Mouse (Mus musculus) thymus, adult 18-20 months (tissue): ENCODE measurements around the gene Tle1.

Source experiments
- DNase-seq, 2 experiments: peaks; one replicate each; pipeline ENCODE4 v3.0.0; 2022; ENCODE audit warnings: mixed read lengths in 2 of 2

The Tle1 gene

DNA sequence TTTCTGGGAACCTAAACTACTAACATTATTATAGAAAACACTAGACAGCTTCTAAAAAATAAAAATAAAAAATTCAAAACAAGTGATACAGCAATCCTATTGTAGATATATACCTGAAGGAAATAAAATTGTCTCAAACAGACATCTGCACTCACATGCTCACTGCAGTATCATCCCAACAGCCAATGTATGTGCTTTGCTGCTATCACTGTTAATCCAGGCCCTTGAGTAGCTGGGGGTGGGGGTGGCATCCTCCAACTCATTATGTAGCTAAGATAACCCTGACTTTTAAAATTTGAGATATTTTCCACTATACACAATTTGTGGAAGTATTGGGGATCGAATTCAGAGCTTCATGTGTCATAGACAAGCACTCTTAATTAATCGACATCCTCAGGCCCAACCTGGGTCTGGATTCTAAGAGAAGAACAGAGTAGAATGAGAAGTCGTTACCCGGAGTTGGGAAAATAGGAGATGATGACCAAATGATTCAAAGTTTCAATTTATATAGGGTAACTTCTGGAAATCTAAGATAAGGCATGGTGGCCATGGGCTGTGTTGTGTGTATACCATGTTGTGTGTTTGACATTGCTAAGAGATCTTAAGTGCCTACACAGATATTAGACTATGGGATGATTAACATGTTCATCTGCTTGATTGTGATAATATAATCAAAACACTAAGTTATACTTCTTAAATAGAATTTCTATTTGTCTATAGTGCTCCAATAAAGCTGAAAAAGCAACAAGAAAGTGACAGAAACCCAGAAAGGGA lies 38.1 kb downstream of the Tle1 start:
- DNase-seq, result no peak

DNA sequence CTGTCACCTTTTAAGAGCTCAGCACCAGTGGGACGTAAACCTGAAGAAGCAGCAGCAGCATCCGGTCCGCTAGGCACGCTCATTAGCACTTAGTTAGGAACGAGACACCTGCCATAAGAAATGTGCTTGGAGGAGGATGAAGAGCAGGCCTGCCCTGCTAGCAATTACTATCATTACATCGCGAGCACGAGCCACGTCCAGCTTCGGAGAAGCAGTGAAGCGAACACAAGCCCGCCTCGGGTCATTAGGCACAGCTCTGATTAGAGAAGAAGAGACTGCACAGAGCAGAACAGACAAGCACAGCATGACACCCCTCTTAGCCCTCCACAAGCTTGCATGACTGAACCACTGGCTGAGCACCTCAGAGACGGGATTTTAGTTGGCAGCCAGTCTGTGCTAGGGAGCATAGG lies 40.6 kb downstream of the Tle1 start:
- no peak for DNase-seq

DNA sequence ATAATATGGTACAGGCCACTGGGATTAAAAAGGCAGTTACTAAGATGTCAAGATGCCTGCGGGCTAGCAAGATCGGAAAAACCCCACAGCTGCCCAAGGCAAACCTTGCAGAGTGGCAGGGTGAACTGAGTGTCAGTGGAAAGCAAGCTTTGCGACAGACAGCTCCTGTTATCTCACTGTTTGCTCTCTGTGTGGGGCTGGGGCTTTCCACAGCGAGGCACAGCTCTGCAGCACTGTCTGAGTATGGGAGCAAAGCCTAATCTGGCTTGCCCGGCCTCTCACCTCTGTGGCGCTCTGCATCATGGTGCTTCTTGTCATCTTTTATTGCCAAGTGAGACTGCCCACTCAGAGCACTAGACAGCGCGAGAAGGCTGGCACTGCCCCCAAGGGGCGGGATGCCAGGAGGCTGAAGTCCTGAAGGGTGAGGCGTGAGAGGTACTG lies 42.8 kb downstream of the Tle1 start:
- DNase-seq, result no peak

DNA sequence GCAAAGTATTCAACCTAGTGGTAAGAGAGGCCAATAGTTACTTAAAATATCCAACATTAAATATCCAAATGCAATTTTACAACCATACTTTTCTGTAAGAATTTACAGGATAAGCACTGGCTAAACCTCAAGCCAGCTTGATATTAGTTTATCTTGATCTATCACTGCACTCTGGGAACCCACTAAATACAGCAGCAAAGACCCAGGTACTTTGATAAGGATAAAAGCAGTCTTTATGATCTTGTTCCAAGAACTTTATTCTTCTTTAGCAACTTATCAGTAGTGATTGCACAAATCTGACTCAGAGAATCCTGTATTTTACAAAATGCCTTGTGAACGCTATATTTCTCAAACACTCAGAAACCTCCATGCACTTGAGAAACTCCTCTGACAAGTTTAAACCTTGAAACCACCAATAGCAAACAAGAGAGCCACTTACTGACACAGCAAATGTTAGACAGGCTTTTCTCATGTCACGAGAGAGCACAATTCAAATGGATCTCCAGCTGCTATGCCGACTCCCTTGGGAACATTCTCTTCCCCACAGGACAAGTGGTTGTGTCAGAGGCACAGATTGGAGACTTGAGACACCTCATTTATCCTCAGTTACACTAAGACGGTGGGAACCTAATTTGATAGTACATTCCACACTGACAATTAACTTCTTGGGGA lies 50.1 kb downstream of the Tle1 start:
- no peak for DNase-seq

DNA sequence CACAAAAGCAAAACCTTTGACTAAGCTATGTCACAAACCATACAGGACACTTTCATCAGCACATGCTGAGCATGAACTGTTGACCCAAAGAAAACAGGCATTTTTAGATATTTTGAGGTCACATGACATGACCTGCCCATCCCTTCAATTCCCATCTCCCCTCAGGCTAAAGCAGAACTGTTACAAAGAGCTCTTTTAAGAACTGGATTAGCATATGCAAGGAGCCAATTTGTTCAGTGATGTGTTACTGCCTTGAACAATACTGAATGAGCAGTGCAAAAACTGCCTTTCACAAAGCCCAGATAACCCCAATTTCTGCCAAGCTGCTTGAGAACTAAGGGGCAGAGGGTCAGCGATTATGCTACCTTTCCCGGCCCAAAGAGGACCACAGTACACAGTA lies 54.7 kb downstream of the Tle1 start:
- no peak for DNase-seq

DNA sequence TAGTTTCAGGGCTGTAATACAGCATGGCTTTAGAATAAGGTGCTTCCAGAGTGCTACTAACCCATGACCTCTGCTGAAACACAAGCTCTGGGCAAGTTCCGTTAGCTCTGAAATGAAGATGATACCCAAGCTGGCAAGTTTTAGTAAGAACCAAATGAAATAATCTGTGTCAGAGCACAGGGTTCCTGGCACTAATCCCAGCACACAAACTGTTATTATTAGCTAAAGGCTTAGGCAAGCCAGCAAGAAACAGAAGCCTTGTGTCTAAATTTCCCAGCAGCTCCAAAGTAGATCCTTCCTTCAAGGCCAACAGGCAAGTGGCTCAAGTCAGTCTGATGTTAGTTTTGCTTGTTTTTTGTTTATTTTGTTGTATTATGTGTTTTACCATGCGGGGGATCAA lies 56.2 kb downstream of the Tle1 start:
- no peak for DNase-seq

DNA sequence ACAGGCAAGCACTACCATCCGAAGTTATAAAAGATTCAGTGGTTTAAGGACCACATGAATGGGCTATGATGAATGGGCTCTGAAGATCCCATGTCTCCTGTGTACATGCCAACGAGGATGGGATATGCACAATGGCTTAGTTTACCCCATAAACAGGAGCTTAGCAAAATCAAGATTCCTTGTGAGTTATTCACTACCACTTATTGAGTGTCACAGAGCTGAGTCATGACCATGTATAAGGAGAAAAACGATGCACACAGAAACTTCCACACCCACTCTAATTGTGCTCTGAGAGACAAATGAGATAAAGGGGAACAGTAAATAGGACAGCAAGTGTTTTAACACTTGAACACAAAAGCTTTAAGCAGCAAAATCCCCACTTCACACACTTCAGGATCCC lies 60.0 kb downstream of the Tle1 start:
- no peak for DNase-seq

DNA sequence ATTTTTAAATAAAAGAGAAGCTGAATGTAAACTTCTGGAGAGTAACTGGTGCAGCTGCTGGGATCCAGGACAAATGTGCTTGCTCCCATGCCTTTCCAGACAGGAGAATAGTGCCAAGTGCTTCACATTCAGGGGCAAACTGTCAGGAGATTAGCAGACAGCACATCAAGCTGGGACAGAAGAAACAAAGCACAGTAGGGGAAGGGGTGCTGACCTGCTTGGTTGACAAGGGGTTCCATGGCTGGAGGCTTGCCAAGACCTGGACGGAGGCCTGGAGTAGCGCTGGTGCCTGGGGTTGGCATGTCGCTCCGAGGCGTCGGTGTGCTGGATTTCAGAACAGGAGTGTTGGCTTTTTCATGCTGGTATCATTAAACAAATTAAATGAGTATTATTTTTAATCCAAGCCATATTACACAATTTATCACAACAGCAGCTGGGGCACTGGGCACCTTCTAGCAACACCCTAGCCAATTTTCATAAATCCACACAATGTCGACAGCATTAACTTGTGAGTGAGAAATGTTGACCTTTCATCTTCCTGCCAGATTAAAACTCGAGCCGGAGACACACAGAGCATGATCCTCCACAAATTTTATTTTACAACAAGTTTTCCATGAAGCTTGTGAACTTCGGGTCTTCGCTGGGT lies 61.1 kb downstream of the Tle1 start:
- no peak for DNase-seq

DNA sequence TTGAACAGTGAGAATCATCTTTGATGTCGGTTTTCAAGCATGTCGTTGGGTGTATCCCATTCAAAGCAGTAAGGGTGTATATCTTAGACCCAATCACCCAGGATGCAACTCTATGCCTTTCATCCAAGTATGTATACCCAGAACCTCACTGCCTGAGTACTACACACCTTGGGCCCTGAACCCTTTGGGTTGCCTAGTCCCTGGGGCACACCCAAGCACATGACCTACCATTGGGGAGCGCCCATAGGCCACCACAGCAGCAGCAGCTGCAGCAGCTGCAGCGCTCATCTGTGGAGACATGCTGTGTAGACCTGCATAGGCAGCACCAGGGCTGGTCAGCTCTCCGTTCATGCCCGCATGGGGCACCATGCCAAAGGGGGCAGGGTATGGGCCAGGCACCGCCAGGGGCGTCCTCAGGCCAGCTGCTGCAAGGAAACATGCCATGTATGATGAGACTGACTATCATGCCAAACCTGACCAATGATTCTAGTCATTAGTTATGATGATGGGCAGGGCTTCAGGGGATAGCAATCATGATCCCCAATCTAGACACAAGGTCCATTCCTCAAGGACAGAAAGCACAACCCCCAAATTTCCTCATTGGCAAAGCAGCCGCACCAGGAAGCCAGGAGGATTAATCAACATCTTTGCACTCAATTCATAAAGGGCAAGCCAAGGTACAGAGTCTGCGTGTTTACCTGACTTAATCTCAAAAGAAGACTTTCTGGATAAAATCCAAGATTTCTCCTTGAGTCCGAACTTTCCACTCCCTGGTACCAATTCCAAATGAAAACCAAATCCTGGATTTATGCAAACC lies 62.2 kb downstream of the Tle1 start:
- DNase-seq, result no peak

DNA sequence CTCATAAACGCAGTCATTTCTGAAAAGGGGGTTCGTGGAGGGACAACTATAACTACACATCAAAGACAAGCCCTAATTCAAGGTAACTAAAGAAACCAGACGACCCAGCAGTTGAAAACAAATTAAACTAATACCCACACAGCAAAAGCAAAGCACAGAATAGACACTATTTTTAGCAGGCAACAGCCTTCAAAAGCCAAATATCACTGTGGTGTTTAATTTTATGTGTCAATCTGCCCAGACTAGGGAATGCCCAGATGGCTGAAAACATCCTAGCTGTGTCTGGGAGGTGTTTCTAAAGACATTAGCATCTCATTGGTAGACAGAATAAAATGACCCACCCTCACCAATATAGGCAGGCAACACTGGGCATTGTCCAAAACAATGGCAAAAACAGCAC lies 68.1 kb downstream of the Tle1 start:
- DNase-seq, result no peak

DNA sequence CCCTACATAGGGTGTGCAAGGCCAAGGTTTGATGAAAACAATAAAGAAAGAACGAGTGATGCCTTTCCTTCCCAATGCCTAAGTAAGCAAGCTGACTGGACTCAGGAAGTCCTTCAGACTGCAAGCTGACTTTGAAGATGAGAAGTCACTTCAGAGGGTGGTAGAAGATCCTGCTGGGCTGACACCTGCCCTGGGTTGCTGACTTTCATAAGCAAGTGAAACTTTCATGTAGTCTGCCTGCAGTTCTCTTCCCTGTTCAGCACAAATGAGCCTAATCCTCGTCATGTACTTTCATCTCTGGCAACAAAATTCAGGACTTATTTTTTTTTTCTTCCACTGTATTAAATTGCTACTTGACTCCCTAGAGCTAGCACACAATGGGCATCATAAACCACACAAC lies 73.1 kb downstream of the Tle1 start:
- DNase-seq, result no peak

DNA sequence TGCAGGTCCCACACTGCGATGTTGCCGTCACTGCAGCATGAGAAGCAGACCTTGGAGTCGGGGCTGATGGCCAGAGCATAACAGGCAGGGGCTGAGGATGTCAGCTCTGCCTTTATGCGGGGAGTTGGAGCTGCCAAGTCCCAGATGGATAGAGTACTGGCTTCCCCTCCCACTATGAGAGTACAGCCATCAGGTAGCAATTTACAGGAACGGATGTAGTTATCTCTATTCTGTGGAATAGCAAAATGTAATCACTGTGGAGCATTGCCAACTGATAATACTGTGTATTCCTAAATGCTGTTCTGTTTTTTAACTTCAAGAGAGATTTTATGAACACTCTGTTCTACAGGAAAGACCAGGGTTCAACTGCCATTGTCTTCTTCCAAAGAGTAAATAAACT lies 75.9 kb downstream of the Tle1 start:
- DNase-seq, result no peak

DNA sequence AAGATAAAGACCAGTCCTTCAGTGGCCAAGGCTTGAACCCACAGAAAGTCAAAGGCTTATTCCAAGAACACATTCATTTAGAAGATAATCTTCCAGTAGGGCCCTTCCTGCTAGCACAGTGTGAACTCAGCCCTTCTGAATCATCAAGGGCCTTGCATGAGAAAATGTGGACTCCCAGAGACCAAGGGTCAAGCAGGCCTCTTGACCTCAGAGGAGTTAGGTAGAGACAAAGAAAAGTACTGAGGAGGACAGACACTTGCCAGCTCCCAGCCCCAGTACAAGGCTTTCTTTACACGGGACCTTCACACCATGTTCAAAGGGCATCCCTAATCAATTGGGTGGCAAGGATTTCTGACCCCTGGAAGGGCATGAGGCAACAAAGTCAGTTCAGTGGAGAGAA lies 77.9 kb downstream of the Tle1 start:
- DNase-seq, result no peak

DNA sequence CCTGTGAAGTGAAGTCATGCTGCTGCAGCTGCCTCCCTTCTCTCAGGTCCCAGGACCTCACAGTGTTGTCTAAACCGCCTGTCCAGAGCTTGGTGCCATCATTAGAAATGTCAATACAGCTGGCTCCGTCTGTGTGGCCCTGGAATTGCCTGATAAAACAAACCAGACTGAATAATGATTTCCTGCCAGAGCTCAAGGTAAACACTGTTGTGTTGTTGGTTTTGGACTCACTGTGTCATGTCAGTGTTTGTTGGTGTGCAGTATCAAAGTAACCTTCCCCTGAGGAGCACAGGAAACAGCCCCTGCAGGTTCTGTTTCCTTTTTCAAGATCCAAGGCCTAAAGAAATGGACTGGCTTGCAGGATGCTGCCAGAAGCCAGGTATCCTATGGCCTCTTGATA lies 78.4 kb downstream of the Tle1 start:
- DNase-seq, result no peak

DNA sequence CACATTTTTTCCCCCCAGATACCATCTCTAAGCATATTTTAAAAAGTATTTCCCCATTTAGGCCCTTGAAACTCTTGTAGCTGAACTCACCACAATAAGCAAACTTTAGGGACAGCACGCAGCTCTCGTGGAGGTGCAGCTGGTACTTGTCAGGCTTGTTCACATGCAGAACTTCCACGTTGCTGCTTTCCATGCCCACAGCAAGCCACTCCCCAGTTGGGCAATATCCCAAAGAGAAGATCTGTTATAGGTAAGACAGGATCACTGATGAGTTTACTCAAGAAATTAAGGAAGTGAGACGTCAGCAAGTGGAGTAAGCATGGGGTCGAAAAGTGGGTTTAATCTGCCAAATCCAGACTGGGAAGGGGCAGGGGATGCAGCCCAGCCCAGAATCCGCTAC lies 80.7 kb downstream of the Tle1 start:
- no peak for DNase-seq

DNA sequence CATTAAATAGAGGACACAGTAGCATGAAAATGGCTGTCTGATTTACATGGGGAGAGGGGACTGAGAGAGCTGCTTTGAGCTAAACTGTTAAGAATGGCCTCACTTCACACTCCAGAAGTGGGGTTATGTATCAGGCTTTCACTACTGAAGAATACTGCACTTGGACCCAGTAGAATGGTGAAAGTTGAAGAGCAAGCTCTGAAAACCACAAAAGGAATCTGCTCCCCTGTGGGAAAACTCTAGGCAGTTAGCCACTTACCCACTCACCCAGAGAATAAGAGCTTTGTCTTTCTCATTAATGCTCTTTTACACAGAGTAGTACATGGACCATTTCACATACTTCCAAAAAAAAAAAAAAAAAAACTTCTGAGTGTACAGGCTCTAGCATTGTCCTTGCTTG lies 95.0 kb downstream of the Tle1 start:
- no peak for DNase-seq

DNA sequence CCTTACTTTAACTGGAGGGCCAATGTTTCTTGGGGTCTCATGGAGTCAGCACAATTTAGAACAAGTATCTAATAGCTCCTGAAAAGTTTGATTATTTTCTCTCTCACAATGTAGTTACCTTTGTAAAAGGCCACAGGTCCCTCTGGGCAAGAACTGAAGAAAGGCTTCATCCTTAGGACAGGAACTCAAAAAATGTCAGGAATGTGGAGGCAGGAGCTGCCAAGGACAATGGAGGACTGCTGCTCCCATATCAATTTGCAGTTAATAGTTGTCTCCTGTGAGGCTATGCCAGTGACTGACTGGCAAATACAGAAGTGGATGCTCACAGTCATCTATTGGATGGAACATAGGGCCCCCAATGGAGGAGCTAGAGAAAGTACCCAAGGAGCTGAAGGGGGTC lies 96.5 kb downstream of the Tle1 start:
- DNase-seq, result no peak

DNA sequence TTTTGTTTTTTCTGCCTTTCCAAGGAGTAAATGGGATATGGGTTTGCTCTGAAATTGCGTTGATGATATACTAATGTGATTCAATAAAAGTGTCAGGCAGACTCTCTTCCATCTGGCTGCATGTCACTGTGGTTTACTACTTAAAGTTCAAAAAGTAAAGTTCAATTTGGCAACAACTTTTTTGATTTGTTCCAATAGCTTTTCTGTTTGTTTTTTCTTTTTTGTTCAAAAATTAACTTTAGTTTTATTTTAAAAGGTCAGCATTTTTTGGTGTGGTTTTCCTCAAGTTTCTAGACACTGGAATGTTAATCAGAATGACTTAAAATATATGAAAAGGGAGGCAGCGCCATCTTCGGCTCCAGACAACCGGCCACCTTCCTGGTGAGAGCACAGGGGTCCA lies 112.9 kb downstream of the Tle1 start:
- no peak for DNase-seq

DNA sequence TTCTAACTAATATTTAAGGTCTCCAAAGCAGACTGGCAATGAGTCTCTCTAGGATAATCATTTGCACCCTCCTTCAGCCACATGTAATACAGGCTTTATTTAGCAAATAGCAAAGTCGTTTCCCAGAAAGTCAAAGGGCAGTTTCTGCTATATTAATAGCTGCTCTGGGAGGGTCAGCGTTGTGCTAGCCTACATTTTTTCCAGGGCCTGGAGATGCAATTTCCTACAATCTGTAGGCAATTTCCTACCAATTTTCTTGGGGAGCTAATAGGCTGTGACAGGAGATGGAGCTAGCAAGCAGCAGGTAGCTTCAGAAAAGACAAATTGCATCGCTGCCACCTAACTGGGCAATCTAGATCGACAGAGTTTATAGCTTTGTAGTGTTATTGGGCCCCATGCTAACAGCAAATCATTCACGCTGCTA lies 131.6 kb downstream of the Tle1 start:
- no peak for DNase-seq

DNA sequence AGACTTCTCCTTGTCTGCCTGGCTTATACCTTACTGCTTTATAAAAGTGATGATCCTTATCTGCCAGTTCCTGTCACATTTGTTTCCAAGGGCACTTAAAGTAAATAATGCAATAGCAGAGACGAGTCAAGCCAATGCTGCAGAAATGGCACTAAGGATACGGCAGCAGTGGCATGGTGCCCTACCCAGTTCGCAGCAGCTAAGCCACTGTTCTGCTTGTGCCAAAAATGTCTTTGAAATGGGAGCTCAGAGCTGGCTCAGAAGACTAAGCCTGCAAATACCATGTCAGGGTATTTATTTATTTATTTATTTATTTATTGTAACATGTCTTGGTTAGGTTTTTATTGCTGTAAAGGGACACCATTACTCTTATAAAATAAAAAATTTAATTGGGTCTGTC lies 132.8 kb downstream of the Tle1 start:
- no peak for DNase-seq
